Mouse (Mus musculus) spleen, embryonic (tissue): ENCODE data around the gene Vmn2r22.
"Not testable (repeated sequence)": the region's sequence is repeated elsewhere in the genome, so short reads cannot be mapped to it uniquely, and the experiment has no call there.

ENCODE experiments used
- CTCF ChIA-PET: fragments of 350-600 bp; sonication (Branson Sonifier 250); formaldehyde crosslinking; loops from one replicate; lab custom pipeline; 2022; lab: Charles Lee

Gene Vmn2r22

DNA sequence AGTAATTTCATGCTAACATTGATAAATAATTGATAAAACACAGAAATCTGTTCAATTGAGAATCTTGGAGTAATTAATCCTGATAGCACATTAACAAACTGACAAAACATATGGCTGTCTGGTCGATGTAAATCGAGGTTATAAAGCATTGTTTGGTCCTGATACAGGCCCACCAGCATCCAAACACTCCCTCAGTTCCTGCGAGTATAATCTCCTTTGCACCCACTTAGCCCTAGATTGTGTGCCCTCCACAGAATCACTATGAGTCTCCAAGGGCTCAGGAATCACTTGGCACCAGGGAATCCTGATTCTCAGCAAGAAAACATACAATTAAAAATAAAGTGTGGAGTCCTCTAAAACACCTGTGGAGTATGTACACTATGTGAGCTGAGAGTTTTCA lies at the start of gene Vmn2r22:
Vmn2r22 (minus strand) TSS at position 101 of the 400 bp plus-strand sequence.
- CTCF ChIA-PET = not testable (repeated sequence)

DNA sequence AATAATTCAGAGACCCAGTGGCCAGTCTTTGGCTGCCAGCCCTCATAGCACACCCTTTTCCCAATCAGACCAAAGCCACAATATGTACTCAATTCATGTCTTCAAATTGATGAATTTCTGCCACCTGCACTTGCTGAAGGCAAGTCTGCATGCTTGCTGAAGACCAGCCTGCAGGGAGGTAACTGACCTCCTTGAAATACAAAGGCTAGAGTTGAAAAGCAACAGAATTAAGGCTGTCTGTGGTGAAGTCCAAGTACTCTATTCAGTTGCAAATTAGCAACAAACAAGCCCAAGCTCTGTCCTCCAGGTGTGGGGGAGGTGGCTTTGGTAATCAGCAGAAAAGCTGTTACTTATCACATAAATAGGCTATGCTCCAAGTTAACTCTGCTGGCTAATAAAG lies 46.7 kb upstream of the Vmn2r22 start:
- CTCF ChIA-PET = no interaction called here

DNA sequence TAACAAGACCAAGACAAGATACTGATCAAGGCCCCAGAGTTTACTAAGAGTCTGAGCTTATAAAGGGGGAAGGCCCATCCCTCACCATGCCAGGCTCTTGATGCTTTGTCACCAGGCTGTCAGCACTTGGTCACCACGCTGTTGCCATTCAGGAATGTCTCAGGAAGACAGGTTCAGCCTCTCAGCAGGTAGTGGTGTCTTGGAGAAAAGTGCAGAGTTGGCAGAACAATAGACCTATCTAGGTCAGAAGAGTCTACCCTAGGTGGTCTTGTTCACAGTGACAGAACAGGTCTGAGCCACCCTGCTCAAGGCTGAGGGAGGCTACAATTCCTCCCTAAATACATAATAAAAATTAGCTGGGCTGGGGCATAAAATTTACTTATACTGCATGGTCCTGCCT lies 46.1 kb upstream of the Vmn2r22 start:
- CTCF ChIA-PET = not testable (repeated sequence)

DNA sequence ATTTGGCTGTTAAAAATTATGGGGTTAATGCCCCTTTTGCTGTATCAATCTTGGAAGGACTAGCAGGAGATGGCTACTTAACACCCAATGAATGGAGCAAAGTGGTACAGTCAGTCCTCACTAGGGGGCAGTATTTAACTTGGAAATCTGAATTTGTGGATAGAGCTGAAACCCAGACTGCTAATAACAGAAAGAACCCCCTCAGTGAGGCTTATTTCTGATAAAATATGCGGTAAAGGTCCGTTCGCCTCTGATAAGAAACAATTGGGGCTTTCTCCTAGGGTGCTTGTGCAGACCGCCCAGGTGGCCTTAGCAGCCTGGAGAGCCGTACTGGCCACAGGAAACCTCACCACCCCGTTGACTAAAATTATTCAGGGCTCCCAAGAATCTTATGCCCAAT lies 6.5 kb upstream of the Vmn2r22 start:
- CTCF ChIA-PET = no interaction called here

DNA sequence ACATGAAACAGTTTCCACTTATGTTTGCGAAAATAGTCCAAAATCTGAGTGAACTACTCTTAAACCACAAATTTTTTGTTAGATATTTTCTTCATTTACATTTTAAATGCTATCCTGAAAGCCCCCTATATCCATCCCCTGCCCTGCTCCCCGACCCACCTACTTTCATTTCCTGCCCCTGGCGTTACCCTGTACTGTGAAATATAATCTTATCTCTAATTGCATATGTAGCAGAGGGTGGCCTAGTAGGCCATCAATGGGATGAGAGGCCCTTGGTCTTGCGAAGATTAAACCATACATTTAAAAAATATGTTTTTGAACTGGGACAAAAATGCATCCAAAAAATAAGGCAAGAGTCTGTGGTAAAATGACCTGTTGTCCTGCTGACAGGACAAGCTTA lies 11.1 kb downstream of the Vmn2r22 start:
- CTCF ChIA-PET = not testable (repeated sequence)

DNA sequence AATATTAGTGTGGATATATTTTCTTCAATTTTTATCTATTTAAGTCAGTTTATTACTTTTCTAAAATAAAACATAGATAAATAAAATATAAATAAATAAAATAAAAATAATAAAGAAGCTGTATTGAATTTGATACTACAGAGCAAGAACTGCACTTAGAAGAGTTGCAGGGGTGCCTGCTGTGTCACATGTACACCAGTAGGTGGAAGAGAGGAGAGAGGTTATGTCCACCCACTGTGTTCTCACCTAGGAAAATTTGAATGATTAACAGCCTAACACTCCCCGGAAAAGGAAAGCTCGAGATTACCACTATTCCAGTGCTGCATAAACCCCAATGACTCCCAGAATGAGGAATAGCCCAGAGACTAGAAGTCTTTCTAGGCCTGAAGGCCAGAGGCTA lies 26.7 kb downstream of the Vmn2r22 start:
- CTCF ChIA-PET = not testable (repeated sequence)

DNA sequence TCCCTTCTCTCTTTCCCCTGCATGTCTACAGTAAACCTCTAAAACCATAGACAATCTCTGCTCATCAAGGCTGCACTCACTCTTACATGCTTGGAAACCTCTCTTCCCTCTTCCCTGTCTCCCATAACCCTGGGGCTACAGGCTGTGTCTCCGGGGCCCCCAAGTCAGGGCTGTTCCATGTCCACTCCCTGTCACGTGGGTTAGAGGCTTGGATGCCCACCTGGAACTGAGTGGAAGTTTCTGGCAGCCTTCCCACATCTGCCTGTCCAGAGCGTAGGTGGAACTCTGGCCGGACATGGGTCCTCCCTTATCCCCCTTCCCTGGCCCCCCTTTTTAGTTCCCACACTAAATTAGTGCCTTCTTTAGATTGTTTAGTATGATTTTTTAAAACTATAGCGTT lies 62.2 kb downstream of the Vmn2r22 start:
- CTCF ChIA-PET = not testable (repeated sequence)

DNA sequence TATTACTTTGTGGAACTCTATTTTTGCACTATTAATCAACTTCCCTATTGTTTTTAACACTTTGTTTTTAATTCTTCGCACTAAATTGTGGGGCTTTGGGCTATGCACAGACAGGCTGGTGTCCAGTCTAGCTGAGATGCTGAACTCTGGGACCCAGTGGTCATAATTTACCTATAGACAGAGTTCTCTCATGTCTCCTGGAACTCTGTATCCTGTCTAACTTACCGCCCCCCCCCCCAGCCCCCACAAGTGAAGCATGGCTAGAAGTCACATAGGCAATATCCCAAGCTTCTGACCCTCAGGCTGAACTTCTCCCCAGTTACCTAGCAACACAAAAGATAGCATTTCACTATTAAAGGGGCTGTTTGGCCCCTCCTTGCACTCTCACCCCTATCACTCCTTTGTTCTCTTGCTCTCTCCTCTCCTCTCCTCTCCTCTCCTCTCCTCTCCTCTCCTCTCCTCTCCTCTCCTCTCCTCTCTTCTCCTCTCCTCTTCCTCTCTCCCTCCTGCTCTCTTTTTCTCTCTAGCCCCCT lies 62.7 kb downstream of the Vmn2r22 start:
- CTCF ChIA-PET = not testable (repeated sequence)

DNA sequence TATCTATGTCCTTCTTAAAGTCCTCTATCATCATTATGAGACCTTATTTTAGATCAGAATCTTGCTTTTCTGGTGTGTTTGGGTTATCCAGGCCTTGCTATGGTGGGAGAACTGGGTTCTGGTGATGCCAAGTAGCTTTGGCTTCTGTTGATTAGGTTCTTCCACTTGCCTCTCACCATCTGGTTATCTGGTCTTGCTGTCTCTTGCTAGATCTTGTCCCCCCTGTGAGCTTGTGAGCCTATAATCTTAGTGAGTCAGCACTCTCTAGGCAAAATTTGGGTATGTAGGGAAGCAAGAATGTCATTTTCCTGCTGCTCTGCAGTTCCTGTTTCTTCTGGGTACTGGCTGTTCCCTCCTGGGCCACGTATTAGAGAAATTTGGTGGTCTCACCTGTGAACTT lies 66.5 kb downstream of the Vmn2r22 start:
- CTCF ChIA-PET = not testable (repeated sequence)

DNA sequence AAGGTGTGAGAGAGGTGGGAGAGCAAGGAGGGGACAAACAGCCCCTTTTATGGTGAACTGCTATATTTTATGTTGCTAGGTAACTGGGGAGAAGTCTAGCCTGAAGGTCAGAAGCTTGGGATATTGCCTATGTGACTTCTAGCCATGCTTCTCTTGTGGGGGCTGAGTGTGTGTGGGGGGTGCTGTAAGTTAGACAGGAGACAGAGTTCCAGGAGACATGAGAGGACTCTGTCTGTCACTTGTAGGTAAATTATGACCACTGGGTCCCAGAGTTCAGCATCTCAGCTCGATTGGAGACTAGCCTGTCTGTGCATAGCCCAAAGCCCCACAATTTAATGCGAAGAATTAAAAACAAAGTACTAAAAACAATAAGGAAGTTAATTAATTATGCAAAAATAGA lies 75.8 kb downstream of the Vmn2r22 start:
- CTCF ChIA-PET = not testable (repeated sequence)
